Mouse (Mus musculus) kidney, postnatal 25 days (tissue): ENCODE measurements around the gene Cfl2.

ENCODE experiments used
- DNase-seq, 2 experiments: peaks; one replicate each; pipeline ENCODE4 v3.0.0; 2021; ENCODE audit warnings: mixed read lengths in 2 of 2

Gene Cfl2

DNA sequence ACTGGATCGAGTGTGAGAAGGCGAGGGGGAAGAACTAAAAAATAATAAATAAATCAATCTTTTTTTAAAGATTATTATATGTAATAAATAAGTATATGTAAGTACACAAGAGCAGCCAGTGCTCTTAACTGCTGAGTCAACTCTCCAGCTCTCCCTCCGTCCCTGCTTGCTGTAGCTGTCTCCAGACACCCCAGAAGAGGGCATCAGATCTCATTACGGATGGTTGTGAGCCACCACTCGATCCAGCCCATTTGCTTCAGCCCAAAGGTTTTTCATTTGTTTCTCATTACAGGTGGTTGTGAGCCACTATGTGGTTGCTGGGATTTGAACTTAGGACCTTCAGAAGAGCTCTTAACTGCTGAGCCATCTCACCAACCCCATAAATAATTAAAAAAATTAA lies 32.8 kb downstream of the Cfl2 start:
- DNase-seq, result no peak

DNA sequence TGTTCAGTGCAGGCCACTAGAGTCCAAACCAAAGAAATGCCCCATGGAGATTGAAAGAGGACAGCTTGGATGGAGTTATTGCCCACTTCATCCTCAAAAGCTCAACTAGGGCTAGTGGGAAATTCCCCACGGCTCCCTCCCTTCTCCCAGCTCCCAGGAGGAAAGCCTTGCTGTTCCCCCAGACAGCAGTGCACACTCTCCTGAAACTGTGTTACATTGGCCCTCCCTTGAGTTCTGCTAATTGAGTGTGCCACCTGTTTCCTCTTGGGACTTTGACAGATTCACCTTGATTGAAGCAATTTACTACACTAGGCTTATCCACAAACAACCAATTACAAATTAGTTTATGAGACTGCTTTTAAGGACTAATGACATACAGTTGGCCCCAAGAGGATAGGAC lies 34.6 kb downstream of the Cfl2 start:
- DNase-seq, result no peak

DNA sequence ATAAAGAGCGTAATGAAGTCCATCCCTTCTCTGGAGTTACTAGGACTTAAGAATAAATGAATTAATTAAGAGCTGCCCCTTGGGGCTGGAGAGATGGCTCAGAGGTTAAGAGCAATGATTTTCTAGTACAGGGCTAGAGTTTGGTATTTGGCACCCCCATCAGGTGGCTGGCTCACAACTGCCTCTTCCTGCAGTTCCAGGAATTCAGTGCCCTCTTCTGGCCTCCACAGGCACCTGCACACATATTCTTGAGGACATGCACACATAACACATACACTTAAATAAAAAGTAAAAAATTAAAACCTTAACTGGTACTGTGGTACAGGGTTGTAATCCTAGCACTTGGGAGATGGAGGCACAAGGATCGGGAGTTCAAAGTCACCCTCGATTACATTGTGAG lies 37.5 kb downstream of the Cfl2 start:
- DNase-seq, result peak; percentile 15 to 40

- no peak for DNase-seq
Measured at GRCm38 (mm10) chr12:54822836-54823426, 39.7 kb downstream of the Cfl2 start.

- no peak for DNase-seq
Measured at GRCm38 (mm10) chr12:54820684-54821161, 42.0 kb downstream of the Cfl2 start.

DNA sequence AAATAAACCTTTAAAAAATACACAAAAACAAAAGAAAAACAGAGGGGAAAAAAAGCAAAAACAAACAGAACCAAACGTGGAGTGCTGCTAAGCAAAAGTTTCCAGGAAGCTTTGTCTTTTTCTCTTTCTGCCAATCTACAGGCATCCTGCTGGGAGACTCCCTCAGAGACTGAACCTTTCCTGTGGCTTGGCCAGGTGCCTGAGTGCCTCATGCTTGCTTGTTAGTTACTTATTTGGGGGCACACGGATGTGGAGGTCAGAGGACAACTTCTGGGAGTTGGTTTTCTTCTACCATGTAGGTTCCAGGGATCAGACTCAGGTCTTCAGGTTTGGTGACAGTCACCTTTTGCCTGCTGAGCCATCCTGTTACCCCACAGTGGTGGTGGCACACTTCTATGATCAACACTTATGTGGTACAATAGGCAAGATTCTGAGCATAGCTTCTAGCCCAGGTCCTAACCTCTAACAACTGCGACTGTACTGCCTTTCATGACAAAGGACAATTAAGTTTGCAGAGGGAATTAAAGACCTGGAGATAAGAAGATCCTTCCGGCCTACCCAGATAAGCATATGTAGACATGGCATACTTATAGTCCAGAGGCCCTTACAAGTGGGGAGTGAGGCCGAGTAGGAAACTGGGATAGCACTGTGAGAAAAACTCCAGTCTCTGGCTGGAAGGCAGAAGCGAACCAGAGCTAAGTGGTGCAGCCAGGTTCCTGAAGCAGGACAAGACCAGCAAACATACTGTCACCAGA lies 43.3 kb downstream of the Cfl2 start:
- peak; percentile 81 to 89 for DNase-seq

- DNase-seq, result no peak
Measured at GRCm38 (mm10) chr12:54810142-54810541, 52.5 kb downstream of the Cfl2 start.
